8 mouse cellular contexts compared by ENCODE assay signal in genomic region chr10:83354333-83354719, GRCm38 (mm10). TPM values are rescaled to one million over a fixed set of nuclear protein-coding genes. Genes with fewer than 3 reads are reported as not detected.
DNase-seq lines count a peak whose midpoint lies in the region; ATAC-seq lines count a peak whose summit lies in the region.

No protein-coding gene starts in this region.

- peak; percentile 33 for ATAC-seq in lung, embryonic 15.5 days (ENCODE audit: borderline replicate concordance, extremely low read depth, low FRiP score, low TSS enrichment)
- no peak for ATAC-seq in heart, embryonic 13.5 days (ENCODE audit: extremely low read depth, insufficient number of reproducible peaks, low FRiP score, low TSS enrichment)
- peak; percentile 82 for ATAC-seq in midbrain, embryonic 16.5 days

- H3K4me3 ChIP-seq in lung, embryonic 15.5 days, result no peak overlapping the region
- H3K4me3 ChIP-seq in heart, embryonic 13.5 days, result no peak overlapping the region
- H3K4me3 ChIP-seq in midbrain, embryonic 16.5 days (ENCODE audit: low read depth, low read length), result no peak overlapping the region

- no peak overlapping the region for H3K9ac ChIP-seq in lung, embryonic 15.5 days
- H3K9ac ChIP-seq in heart, embryonic 13.5 days, result peak overlapping the region; percentile 54
- no peak overlapping the region for H3K9ac ChIP-seq in midbrain, embryonic 16.5 days (ENCODE audit: low read depth, low read length)

- peak; percentile 43 to 59 for DNase-seq in cerebellum, postnatal 10 days
- DNase-seq in cerebellum, postnatal 36 days, result no peak
- no peak for DNase-seq in lung, adult 18-20 months
- DNase-seq in urinary bladder, postnatal 4 days (ENCODE audit: low spot score in 2 of 2), result no peak
- DNase-seq in urinary bladder, postnatal 10 days (ENCODE audit: low spot score), result no peak

- 51% methylated on average over 8 of the region's 8 CpGs for WGBS in lung, embryonic 15.5 days
- WGBS in heart, embryonic 13.5 days, result 54% methylated on average over 8 of the region's 8 CpGs
- WGBS in midbrain, embryonic 16.5 days, result 52% methylated on average over 8 of the region's 8 CpGs

- H3K9me3 ChIP-seq in lung, embryonic 15.5 days, result no peaks in the 10 kb centered on the region
- H3K9me3 ChIP-seq in heart, embryonic 13.5 days, result no peaks in the 10 kb centered on the region
- H3K9me3 ChIP-seq in midbrain, embryonic 16.5 days (replicated peaks; ENCODE audit: control insufficient read depth, low read length, poor library complexity, severe bottlenecking), result no peaks in the 10 kb centered on the region

- no peaks in the 10 kb centered on the region for H3K27me3 ChIP-seq in lung, embryonic 15.5 days
- peaks cover 9% of the 10 kb centered on the region; the same call in 1 of the 2 replicates for H3K27me3 ChIP-seq in heart, embryonic 13.5 days (replicated peaks)
- no peaks in the 10 kb centered on the region for H3K27me3 ChIP-seq in midbrain, embryonic 16.5 days (ENCODE audit: control insufficient read depth, insufficient read depth, low read depth, low read length)

- H3K4me2 ChIP-seq in lung, embryonic 15.5 days, result peak overlapping the region; percentile 28
- H3K4me2 ChIP-seq in heart, embryonic 13.5 days, result peak overlapping the region; percentile 50
- H3K4me2 ChIP-seq in midbrain, embryonic 16.5 days (ENCODE audit: low read length), result peak overlapping the region; percentile 15; the same call in 1 of the 2 replicates

- peak overlapping the region; percentile 58 for H3K27ac ChIP-seq in lung, embryonic 15.5 days
- H3K27ac ChIP-seq in heart, embryonic 13.5 days (replicated peaks), result peak overlapping the region; percentile 69
- H3K27ac ChIP-seq in midbrain, embryonic 16.5 days (ENCODE audit: low read length), result no peak overlapping the region

- no peaks in the 10 kb centered on the region for H3K36me3 ChIP-seq in lung, embryonic 15.5 days
- H3K36me3 ChIP-seq in heart, embryonic 13.5 days, result no peaks in the 10 kb centered on the region
- no peaks in the 10 kb centered on the region for H3K36me3 ChIP-seq in midbrain, embryonic 16.5 days (ENCODE audit: control insufficient read depth, insufficient read depth, low read length)

- peaks cover 13% of the 10 kb centered on the region for H3K4me1 ChIP-seq in lung, embryonic 15.5 days
- H3K4me1 ChIP-seq in heart, embryonic 13.5 days, result peaks cover 10% of the 10 kb centered on the region
- H3K4me1 ChIP-seq in midbrain, embryonic 16.5 days (ENCODE audit: control insufficient read depth, insufficient read depth, low read length), result peaks cover 6% of the 10 kb centered on the region; the same call in 1 of the 2 replicates

RNA-seq across cellular contexts. Expression of gene D10Wsu102e, which starts 5.7 kb away (rescaled TPM):
- 0.65 and 0.67 TPM in 2 replicates for polyA plus RNA-seq in lung, embryonic 15.5 days (2015; fragmentation: Nextera tagmentation; extraction: Ambion mirVana)
- 0.39 and 0.40 TPM in 2 replicates for polyA plus RNA-seq in heart, embryonic 13.5 days (2015; fragmentation: Nextera tagmentation; extraction: Ambion mirVana)
- 0.79 and 0.93 TPM in 2 replicates for polyA plus RNA-seq in midbrain, embryonic 16.5 days (2015; fragmentation: Nextera tagmentation; extraction: Ambion mirVana)

RNA-seq across cellular contexts. Expression of gene Slc41a2, which starts 16.6 kb away (rescaled TPM):
- polyA plus RNA-seq in lung, embryonic 15.5 days (2015; fragmentation: Nextera tagmentation; extraction: Ambion mirVana), result 0.73 and 0.79 TPM in 2 replicates
- 0.61 and 0.62 TPM in 2 replicates for polyA plus RNA-seq in heart, embryonic 13.5 days (2015; fragmentation: Nextera tagmentation; extraction: Ambion mirVana)
- polyA plus RNA-seq in midbrain, embryonic 16.5 days (2015; fragmentation: Nextera tagmentation; extraction: Ambion mirVana), result 10.9 and 11.6 TPM in 2 replicates

Comparison
In these comparisons a context has a peak if more than half of its experiments do, and no peak if none do; other contexts are left out.
1. DNase-seq: peak in cerebellum, postnatal 10 days (2 of 2); none in cerebellum, postnatal 36 days (0 of 2), lung, adult 18-20 months (0 of 2), urinary bladder, postnatal 4 days (0 of 2) and urinary bladder, postnatal 10 days (single experiment).
2. Peak in every context shown above with its lines, with median percentiles within 50 percentile points of each other: H3K4me2 ChIP-seq.